ENCODE assay signal across 9 mouse cellular contexts in genomic region chr6:120222669-120223068, GRCm38 (mm10).
DNase-seq lines count a peak whose midpoint lies in the region; ATAC-seq and TF ChIP-seq lines count a peak whose summit lies in the region.
"Had no signal": no experiment of that assay in that cellular context is flagged by ENCODE, and none has a peak within 500 bp of the region (broad histone marks: within the 10 kb centered on the region; RNA-seq: fewer than 3 reads in every experiment).

No protein-coding gene starts in this region.

- H3K9ac ChIP-seq in forebrain, embryonic 13.5 days = no peak overlapping the region
- no peak overlapping the region for H3K9ac ChIP-seq in ES-E14 (ENCODE audit: insufficient read depth, low read depth, low read length, poor library complexity, severe bottlenecking)
- no peak overlapping the region for H3K9ac ChIP-seq in lung, embryonic 14.5 days
- H3K9ac ChIP-seq in stomach, embryonic 16.5 days (ENCODE audit: low read length) = no peak overlapping the region
- H3K9ac ChIP-seq: hindbrain, embryonic 15.5 days had no signal

- peaks cover 12% of the 10 kb centered on the region for H3K4me1 ChIP-seq in forebrain, embryonic 10.5 days
- no peaks in the 10 kb centered on the region for H3K4me1 ChIP-seq in forebrain, embryonic 13.5 days
- peaks cover 0 to 9% of the 10 kb centered on the region in 2 experiments; a peak in 1 of 4 replicates for H3K4me1 ChIP-seq in ES-E14 (ENCODE audit: control insufficient read depth in 2 of 2, insufficient read depth in 2 of 2, low read length in 2 of 2, poor library complexity in 1 of 2)
- H3K4me1 ChIP-seq in lung, embryonic 14.5 days (ENCODE audit: insufficient read depth) = no peaks in the 10 kb centered on the region
- H3K4me1 ChIP-seq in stomach, embryonic 16.5 days (ENCODE audit: control insufficient read depth, insufficient read depth, low read length) = no peaks in the 10 kb centered on the region
- H3K4me1 ChIP-seq: hindbrain, embryonic 15.5 days had no signal

- no peaks in the 10 kb centered on the region for H3K27me3 ChIP-seq in forebrain, embryonic 10.5 days (ENCODE audit: poor library complexity, severe bottlenecking)
- H3K27me3 ChIP-seq in forebrain, embryonic 13.5 days = no peaks in the 10 kb centered on the region
- H3K27me3 ChIP-seq in lung, embryonic 14.5 days (ENCODE audit: insufficient read depth, low read length) = no peaks in the 10 kb centered on the region
- no peaks in the 10 kb centered on the region for H3K27me3 ChIP-seq in stomach, embryonic 16.5 days (ENCODE audit: control insufficient read depth, insufficient read depth, low read length)
- H3K27me3 ChIP-seq: hindbrain, embryonic 15.5 days had no signal

- no peak overlapping the region for H3K4me3 ChIP-seq in forebrain, embryonic 10.5 days
- H3K4me3 ChIP-seq in forebrain, embryonic 13.5 days = no peak overlapping the region
- no peak overlapping the region for H3K4me3 ChIP-seq in ES-E14 (ENCODE audit: insufficient read depth in 1 of 2, low read depth in 1 of 2, low read length in 2 of 2, poor library complexity in 1 of 2, severe bottlenecking in 1 of 2)
- H3K4me3 ChIP-seq in lung, embryonic 14.5 days (ENCODE audit: low read depth, low read length) = no peak overlapping the region
- no peak overlapping the region for H3K4me3 ChIP-seq in stomach, embryonic 16.5 days (replicated peaks; ENCODE audit: low read length)
- H3K4me3 ChIP-seq: hindbrain, embryonic 15.5 days had no signal

- no peak overlapping the region for H3K4me2 ChIP-seq in forebrain, embryonic 13.5 days
- no peak overlapping the region for H3K4me2 ChIP-seq in lung, embryonic 14.5 days
- no peak overlapping the region for H3K4me2 ChIP-seq in stomach, embryonic 16.5 days (ENCODE audit: low read depth, low read length)
- H3K4me2 ChIP-seq: hindbrain, embryonic 15.5 days had no signal

- in situ Hi-C loops in ES-E14 (cut with MboI; ENCODE audit: low sequenced_read_pairs in 2 of 2, unreplicated experiment in 2 of 2) = loop anchor here in 1 of 2 experiments (5.0 kb wide), 1 partner anchor 75 kb away; no protein-coding TSS in a partner anchor

- no peaks in the 10 kb centered on the region for H3K9me3 ChIP-seq in forebrain, embryonic 10.5 days
- no peaks in the 10 kb centered on the region for H3K9me3 ChIP-seq in forebrain, embryonic 13.5 days (replicated peaks)
- H3K9me3 ChIP-seq in ES-E14 (ENCODE audit: control insufficient read depth, insufficient read depth, low read depth, low read length) = no peaks in the 10 kb centered on the region
- no peaks in the 10 kb centered on the region for H3K9me3 ChIP-seq in lung, embryonic 14.5 days (ENCODE audit: low read depth, low read length)
- H3K9me3 ChIP-seq in stomach, embryonic 16.5 days (replicated peaks; ENCODE audit: control insufficient read depth, low read length) = no peaks in the 10 kb centered on the region
- H3K9me3 ChIP-seq: hindbrain, embryonic 15.5 days had no signal

- DNase-seq in forebrain, embryonic 10.5 days (ENCODE audit: extremely low spot score, low spot score) = peak; percentile 41
- DNase-seq in ES-E14 (ENCODE audit: low read depth, low spot score) = peak; percentile 77
- DNase-seq in cerebellum, adult 9-10 months = peak; percentile 31
- DNase-seq in gastrocnemius, postnatal 10 days = peak; percentile 73
- peak; percentile 83 to 88 for DNase-seq in kidney, postnatal 4 days
- DNase-seq in lung, embryonic 14.5 days = peak; percentile 75

- 30% methylated on average over 6 of the region's 6 CpGs for WGBS in forebrain, embryonic 10.5 days
- 35% methylated on average over 6 of the region's 6 CpGs for WGBS in forebrain, embryonic 13.5 days
- WGBS in lung, embryonic 14.5 days = 24% methylated on average over 6 of the region's 6 CpGs
- WGBS in stomach, embryonic 16.5 days = 29% methylated on average over 6 of the region's 6 CpGs

- peak; percentile 74 for TF ChIP-seq CTCF in lung, embryonic 14.5 days (IDR thresholded peaks at IDR 0.05; ENCODE audit: low read depth)

- no peaks in the 10 kb centered on the region for H3K36me3 ChIP-seq in forebrain, embryonic 10.5 days (replicated peaks)
- no peaks in the 10 kb centered on the region for H3K36me3 ChIP-seq in forebrain, embryonic 13.5 days (ENCODE audit: poor library complexity, severe bottlenecking)
- peaks cover 21% of the 10 kb centered on the region; the same call in 1 of the 2 replicates for H3K36me3 ChIP-seq in ES-E14 (ENCODE audit: control insufficient read depth, insufficient read depth, low read length, poor library complexity, severe bottlenecking)
- no peaks in the 10 kb centered on the region for H3K36me3 ChIP-seq in lung, embryonic 14.5 days (ENCODE audit: insufficient read depth)
- H3K36me3 ChIP-seq in stomach, embryonic 16.5 days (ENCODE audit: control insufficient read depth, insufficient read depth, low read length) = no peaks in the 10 kb centered on the region
- H3K36me3 ChIP-seq: hindbrain, embryonic 15.5 days had no signal

- no peak for ATAC-seq in forebrain, embryonic 13.5 days
- no peak for ATAC-seq in lung, embryonic 14.5 days (ENCODE audit: insufficient read depth)
- ATAC-seq in stomach, embryonic 16.5 days (ENCODE audit: insufficient read depth, low FRiP score) = peak; percentile 25; the same call in 1 of the 2 replicates

- H3K27ac ChIP-seq in forebrain, embryonic 10.5 days = no peak overlapping the region
- no peak overlapping the region for H3K27ac ChIP-seq in forebrain, embryonic 13.5 days
- no peak overlapping the region for H3K27ac ChIP-seq in ES-E14 (ENCODE audit: insufficient read depth, low read depth, low read length, poor library complexity, severe bottlenecking)
- H3K27ac ChIP-seq in lung, embryonic 14.5 days (ENCODE audit: low read depth) = no peak overlapping the region
- H3K27ac ChIP-seq in stomach, embryonic 16.5 days (ENCODE audit: low read length) = no peak overlapping the region
- H3K27ac ChIP-seq: hindbrain, embryonic 15.5 days had no signal

TF ChIP-seq in ES-E14, 5 proteins besides CTCF, POLR2A, EP300 and RAD21:
- TF ChIP-seq ZC3H11A (IDR thresholded peaks at IDR 0.05; ENCODE audit: borderline replicate concordance, low read depth, low read length) (peak; percentile 81), CHD2 (IDR thresholded peaks at IDR 0.05; ENCODE audit: low read depth, low read length) (no peak)

Comparison
In these comparisons a context has a peak if more than half of its experiments do, and no peak if none do; other contexts are left out.
1. DNase-seq: peak in every context shown above with its lines; median percentile 86 in kidney, postnatal 4 days; 77 in ES-E14; 75 in lung, embryonic 14.5 days; 73 in gastrocnemius, postnatal 10 days; 41 in forebrain, embryonic 10.5 days; 31 in cerebellum, adult 9-10 months.